ENCODE assay signal across 14 mouse cellular contexts in the genomic region with DNA sequence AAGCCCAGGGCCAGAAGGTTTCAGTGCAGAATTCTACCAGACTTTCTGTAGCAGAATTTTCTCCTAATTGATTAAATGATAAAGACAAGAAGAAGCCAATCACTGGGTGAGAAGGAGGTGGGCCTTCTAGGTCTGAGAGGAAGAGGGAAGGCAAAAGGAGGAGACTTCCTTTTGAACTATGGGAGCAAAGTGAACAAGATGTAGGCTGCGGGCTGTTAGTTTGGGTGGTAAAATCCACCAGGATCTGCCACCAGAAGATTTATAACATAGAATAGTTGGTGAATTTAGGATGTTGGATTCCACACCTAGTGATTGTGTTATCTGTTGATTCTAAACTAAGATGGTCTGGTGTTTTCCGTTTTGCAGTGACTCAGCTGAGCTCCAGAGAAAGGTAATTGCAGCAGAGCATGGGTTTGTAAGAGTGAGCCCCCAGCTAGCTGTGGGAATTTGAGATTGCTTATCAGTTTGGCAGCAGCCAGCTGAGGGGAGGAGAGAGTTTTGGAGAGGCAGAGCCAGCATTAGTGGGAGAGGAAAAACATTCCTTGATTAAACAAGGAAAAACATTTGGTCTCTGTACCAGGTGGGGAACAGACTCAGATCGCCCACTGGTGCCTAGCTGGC. TPM values are rescaled to one million over a fixed set of nuclear protein-coding genes. Genes with fewer than 3 reads are reported as not detected.
DNase-seq lines count a peak whose midpoint lies in the region; ATAC-seq and TF ChIP-seq lines count a peak whose summit lies in the region.
"Had no signal": no experiment of that assay in that cellular context is flagged by ENCODE, and none has a peak within 500 bp of the region (broad histone marks: within the 10 kb centered on the region; RNA-seq: fewer than 3 reads in every experiment).

No protein-coding gene starts in this region.

- no peaks in the 10 kb centered on the region for H3K9me3 ChIP-seq in forebrain, embryonic 14.5 days (replicated peaks; ENCODE audit: control insufficient read depth, low read length)
- H3K9me3 ChIP-seq: embryonic facial prominence, embryonic 13.5 days; limb, embryonic 10.5 days had no signal

- no peaks in the 10 kb centered on the region for H3K36me3 ChIP-seq in forebrain, embryonic 14.5 days (ENCODE audit: control insufficient read depth, insufficient read depth, low read length)
- H3K36me3 ChIP-seq: embryonic facial prominence, embryonic 13.5 days; limb, embryonic 10.5 days had no signal

- WGBS in lung, adult 2 months, result 46% methylated on average over 3 of the region's 3 CpGs
- 92% methylated on average over 3 of the region's 3 CpGs for WGBS in forebrain, embryonic 14.5 days

- peak; percentile 42 for DNase-seq in 3T3-L1 (ENCODE audit: low read depth, low spot score)
- DNase-seq in 416B (ENCODE audit: low read depth), result peak; percentile 43
- peak; percentile 77 for DNase-seq in induced T-regulatory cell, adult 2 months (ENCODE audit: low read depth)
- no peak for DNase-seq in lung, adult 2 months
- DNase-seq in layer of hippocampus, adult 18-20 months (ENCODE audit: low spot score in 2 of 2), result no peak
- DNase-seq in urinary bladder, postnatal 4 days (ENCODE audit: low spot score in 2 of 2), result no peak
- no peak for DNase-seq in forebrain, embryonic 14.5 days (ENCODE audit: low spot score)
- DNase-seq: heart, postnatal 10 days; right cerebral cortex, postnatal 14 days had no signal

- no peak overlapping the region for H3K9ac ChIP-seq in forebrain, embryonic 14.5 days (ENCODE audit: low read length)
- H3K9ac ChIP-seq: embryonic facial prominence, embryonic 13.5 days had no signal

- peaks cover 41% of the 10 kb centered on the region for H3K4me1 ChIP-seq in lung, adult 2 months (ENCODE audit: control insufficient read depth, insufficient read depth, low read length)
- H3K4me1 ChIP-seq in forebrain, embryonic 14.5 days (ENCODE audit: control insufficient read depth, insufficient read depth, low read length), result no peaks in the 10 kb centered on the region
- H3K4me1 ChIP-seq: embryonic facial prominence, embryonic 13.5 days; limb, embryonic 10.5 days had no signal

- H3K27ac ChIP-seq in forebrain, embryonic 14.5 days (ENCODE audit: low read depth, low read length), result no peak overlapping the region
- H3K27ac ChIP-seq: embryonic facial prominence, embryonic 13.5 days; kidney, postnatal 0 days; limb, embryonic 10.5 days had no signal

- ATAC-seq in forebrain, embryonic 14.5 days, result no peak
- ATAC-seq: hindbrain, embryonic 16.5 days had no signal

- no peak for TF ChIP-seq CTCF in lung, adult 2 months (IDR thresholded peaks at IDR 0.05; ENCODE audit: insufficient read depth, low read length)

- TF ChIP-seq POLR2A in lung, adult 2 months (IDR thresholded peaks at IDR 0.05; ENCODE audit: borderline replicate concordance, extremely low read depth, low read depth, low read length), result 0 out of 2 replicates have a peak, but pooled peaks have one; percentile 28

- H3K4me3 ChIP-seq in lung, adult 2 months (replicated peaks; ENCODE audit: extremely low read depth, low read depth, low read length), result no peak overlapping the region
- H3K4me3 ChIP-seq in forebrain, embryonic 14.5 days (ENCODE audit: low read depth, low read length), result no peak overlapping the region
- H3K4me3 ChIP-seq: embryonic facial prominence, embryonic 13.5 days; limb, embryonic 10.5 days had no signal

- no peak overlapping the region for H3K4me2 ChIP-seq in forebrain, embryonic 14.5 days (ENCODE audit: low read length)
- H3K4me2 ChIP-seq: embryonic facial prominence, embryonic 13.5 days had no signal

- no peaks in the 10 kb centered on the region for H3K27me3 ChIP-seq in forebrain, embryonic 14.5 days (replicated peaks; ENCODE audit: control insufficient read depth, insufficient read depth, low read length)
- H3K27me3 ChIP-seq: embryonic facial prominence, embryonic 13.5 days had no signal

RNA-seq across cellular contexts. Expression of gene Clec2d, which starts 39.6 kb away (rescaled TPM):
- polyA plus RNA-seq in lung, adult 2 months (2012; rRNA removed), result 103 and 250 TPM in 2 replicates
- 1 to 10 TPM; 3.9 to 6.0 TPM for total RNA-seq in layer of hippocampus, adult 18-20 months (2021)
- polyA plus RNA-seq in forebrain, embryonic 14.5 days (2014; fragmentation: Nextera tagmentation; extraction: Ambion mirVana), result not detected in 2 replicates
- polyA plus RNA-seq: limb, embryonic 10.5 days had no signal

RNA-seq across cellular contexts. Expression of gene Cd69, which starts 55.2 kb away (rescaled TPM):
- 0.54 and 1.3 TPM in 2 replicates for polyA plus RNA-seq in lung, adult 2 months (2012; rRNA removed)
- not detected for total RNA-seq in layer of hippocampus, adult 18-20 months (2021)
- polyA plus RNA-seq in forebrain, embryonic 14.5 days (2014; fragmentation: Nextera tagmentation; extraction: Ambion mirVana), result not detected in 2 replicates
- total RNA-seq: layer of hippocampus, postnatal 25 days had no signal
- polyA plus RNA-seq: embryonic facial prominence, embryonic 13.5 days; kidney, postnatal 0 days had no signal

Comparison
In these comparisons a context has a peak if more than half of its experiments do, and no peak if none do; other contexts are left out.
1. DNase-seq: peak in 3T3-L1 (single experiment), 416B (single experiment) and induced T-regulatory cell, adult 2 months (single experiment); none in lung, adult 2 months (single experiment), layer of hippocampus, adult 18-20 months (0 of 2), urinary bladder, postnatal 4 days (0 of 2) and forebrain, embryonic 14.5 days (single experiment).
2. RNA of gene Clec2d, which starts 39.6 kb away (polyA plus RNA-seq): 103 to 250 TPM in lung, adult 2 months; not detected in forebrain, embryonic 14.5 days; every median in the first group is over 10 times any median in the second.